Mouse (Mus musculus): ENCODE data around the gene Pmepa1. TPM values are rescaled to one million over a fixed set of nuclear protein-coding genes. Genes with fewer than 3 reads are reported as not detected.

Gene Pmepa1
- polyA plus RNA-seq, 1 experiment from 2014 or later, result 0.20 TPM

DNA sequence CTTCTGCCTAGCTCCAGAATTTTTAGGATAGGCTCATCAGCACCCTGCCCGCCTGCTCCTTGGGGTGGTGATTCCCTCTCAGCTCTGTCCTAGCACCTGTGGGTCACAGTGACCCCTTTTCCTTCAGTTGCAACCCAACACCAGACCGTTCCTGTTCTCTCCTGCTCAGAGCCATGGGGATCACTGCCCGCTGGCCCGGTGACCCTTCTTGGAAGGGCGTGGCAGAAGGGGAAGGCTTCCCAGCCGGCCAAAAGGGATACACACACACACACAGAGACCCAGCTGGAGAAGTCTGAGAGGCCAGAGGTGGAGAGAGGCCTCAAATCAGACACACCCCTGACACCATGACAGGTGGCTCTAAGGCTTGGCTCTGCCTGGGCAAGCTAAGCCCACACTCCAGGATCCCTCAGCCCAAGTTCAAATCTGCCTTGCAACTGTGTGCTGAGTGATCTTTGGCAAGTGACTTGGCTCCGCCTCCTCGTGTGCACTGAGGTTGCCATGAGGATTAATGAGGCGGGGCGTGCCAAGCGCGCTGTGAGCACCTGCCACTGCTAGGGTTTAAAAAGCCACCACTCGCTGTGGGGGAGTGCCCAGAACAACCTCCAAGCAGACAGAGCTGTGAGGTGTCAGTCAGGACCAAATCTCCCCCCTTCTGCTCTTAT lies 11.7 kb downstream of the Pmepa1 start:
- no peak for ATAC-seq (ENCODE audit: low read depth)
- no peak for DNase-seq
- H3K4me3 ChIP-seq (replicated peaks), result no peak overlapping the region
- 48% methylated on average over 13 of the region's 13 CpGs for WGBS (ENCODE audit: insufficient replicate concordance)
- no peaks in the 10 kb centered on the region for H3K9me3 ChIP-seq (replicated peaks)
- H3K27me3 ChIP-seq, result peaks cover 24% of the 10 kb centered on the region
- H3K36me3 ChIP-seq, result no peaks in the 10 kb centered on the region
- H3K4me2 ChIP-seq, result no peak overlapping the region
- H3K27ac ChIP-seq, result no peak overlapping the region
- no peak overlapping the region for H3K9ac ChIP-seq
- H3K4me1 ChIP-seq (replicated peaks), result no peaks in the 10 kb centered on the region

DNA sequence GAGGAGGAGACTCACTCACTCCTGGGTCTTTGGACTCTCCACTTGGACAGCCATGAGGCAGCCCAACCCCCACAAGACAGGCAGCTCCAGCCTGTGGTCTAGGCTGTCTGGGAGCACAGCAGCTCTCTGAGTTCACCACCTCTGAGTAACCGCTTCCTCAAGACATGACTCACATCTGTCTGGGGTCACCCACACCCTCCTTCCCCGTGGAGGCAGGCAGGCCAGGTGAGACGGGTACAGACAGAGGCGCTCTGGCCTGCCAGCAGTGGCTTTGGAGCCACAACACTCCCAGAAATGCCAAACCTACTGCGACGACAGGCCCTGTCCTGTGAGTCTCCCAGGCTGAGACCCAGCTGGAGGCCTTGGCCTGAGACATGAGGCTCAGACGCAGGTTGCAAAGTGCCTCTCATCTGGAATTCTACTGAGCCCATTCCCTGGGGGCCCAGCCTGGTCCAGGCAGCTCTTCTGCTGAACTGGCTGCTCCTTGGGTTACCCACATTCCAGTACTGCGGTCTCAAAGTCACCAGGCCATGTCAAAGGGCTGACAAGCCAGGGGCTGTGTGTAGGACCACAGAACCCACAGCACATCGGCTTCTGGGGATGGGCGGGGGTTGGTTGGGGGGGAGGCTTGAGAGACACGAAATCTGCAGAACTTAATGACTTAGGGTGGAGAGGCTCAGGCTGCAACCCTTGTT lies 12.6 kb downstream of the Pmepa1 start:
- WGBS (ENCODE audit: insufficient replicate concordance), result 28% methylated on average over 11 of the region's 11 CpGs
- H3K27ac ChIP-seq, result no peak overlapping the region
- no peak overlapping the region for H3K9ac ChIP-seq
- no peak for DNase-seq
- peaks cover 23% of the 10 kb centered on the region; the same call in 1 of the 2 replicates for H3K27me3 ChIP-seq
- H3K9me3 ChIP-seq (replicated peaks), result no peaks in the 10 kb centered on the region
- ATAC-seq (ENCODE audit: low read depth), result no peak
- no peaks in the 10 kb centered on the region for H3K4me1 ChIP-seq (replicated peaks)
- H3K4me3 ChIP-seq (replicated peaks), result no peak overlapping the region
- H3K36me3 ChIP-seq, result no peaks in the 10 kb centered on the region
- H3K4me2 ChIP-seq, result no peak overlapping the region

DNA sequence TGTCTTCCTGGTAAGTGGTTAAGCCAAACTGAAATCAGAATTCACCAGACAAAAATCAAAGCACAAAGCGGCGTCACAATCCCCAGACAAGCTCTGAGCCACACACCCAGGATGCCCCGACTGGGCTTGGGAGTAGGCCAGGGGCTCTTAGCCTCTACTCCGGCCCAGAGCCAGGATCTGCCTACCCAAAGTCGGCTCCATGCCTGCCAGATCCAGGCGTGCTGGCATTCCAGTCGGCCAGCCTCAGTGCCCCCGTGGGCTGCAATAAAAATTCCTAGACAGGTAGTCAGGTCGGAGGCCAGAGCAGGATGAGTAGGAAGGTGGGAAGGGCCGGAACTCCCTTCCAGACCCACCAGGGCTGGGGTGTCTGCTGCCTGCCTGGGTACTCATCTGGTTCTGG lies 14.8 kb downstream of the Pmepa1 start:
- WGBS (ENCODE audit: insufficient replicate concordance), result 67% methylated on average over 10 of the region's 10 CpGs
- no peak for DNase-seq
- H3K4me1 ChIP-seq (replicated peaks), result no peaks in the 10 kb centered on the region

DNA sequence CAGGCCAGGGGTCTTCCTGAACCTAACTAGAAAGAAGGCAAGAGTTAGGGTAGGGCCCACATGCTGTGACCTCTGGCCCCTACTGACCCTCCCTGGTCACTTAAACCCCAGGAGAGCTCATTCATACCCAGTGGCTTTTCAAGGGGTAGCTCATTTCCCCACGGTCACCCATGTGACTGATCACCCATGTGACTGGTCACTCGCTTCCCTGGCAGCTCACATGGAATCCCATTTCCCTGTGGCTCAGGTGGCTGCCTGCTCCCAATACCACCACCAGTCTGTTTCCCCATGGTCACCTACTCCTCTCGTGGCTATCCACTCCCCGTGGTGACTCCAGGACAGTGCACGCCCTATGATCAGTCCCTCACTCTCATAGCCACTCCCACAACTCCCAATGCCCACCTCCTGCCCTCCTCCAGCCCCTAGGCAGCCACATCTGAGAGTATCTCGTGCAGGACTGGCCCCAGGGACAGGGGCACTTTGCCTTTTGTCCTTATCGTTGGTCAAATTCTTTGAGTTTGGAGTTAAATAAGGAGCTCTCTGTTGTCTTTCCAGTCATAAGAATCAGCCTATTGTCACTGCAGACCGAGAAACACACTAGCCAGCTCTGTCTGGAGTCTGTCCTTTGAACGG lies 17.8 kb downstream of the Pmepa1 start:
- no peaks in the 10 kb centered on the region for H3K4me1 ChIP-seq (replicated peaks)
- no peaks in the 10 kb centered on the region for H3K36me3 ChIP-seq
- ATAC-seq (ENCODE audit: low read depth) (no peak), DNase-seq (no peak)
- no peak overlapping the region for H3K27ac ChIP-seq
- no peak overlapping the region for H3K4me3 ChIP-seq (replicated peaks)
- H3K9ac ChIP-seq, result no peak overlapping the region
- H3K9me3 ChIP-seq (replicated peaks), result no peaks in the 10 kb centered on the region
- WGBS (ENCODE audit: insufficient replicate concordance), result 46% methylated on average over 9 of the region's 9 CpGs
- H3K27me3 ChIP-seq, result no peaks in the 10 kb centered on the region
- no peak overlapping the region for H3K4me2 ChIP-seq

More for the DNA sequence above, 14.8 kb downstream of the Pmepa1 start:
- Histone ChIP-seq H3K4me2 (no peak overlapping the region), H3K9me3 (replicated peaks) (no peaks in the 10 kb centered on the region), H3K9ac (no peak overlapping the region), H3K27me3 (peaks cover 13% of the 10 kb centered on the region; the same call in 1 of the 2 replicates), H3K27ac (no peak overlapping the region), H3K36me3 (no peaks in the 10 kb centered on the region), H3K4me3 (replicated peaks) (no peak overlapping the region)
- no peak for ATAC-seq (ENCODE audit: low read depth)

DNA sequence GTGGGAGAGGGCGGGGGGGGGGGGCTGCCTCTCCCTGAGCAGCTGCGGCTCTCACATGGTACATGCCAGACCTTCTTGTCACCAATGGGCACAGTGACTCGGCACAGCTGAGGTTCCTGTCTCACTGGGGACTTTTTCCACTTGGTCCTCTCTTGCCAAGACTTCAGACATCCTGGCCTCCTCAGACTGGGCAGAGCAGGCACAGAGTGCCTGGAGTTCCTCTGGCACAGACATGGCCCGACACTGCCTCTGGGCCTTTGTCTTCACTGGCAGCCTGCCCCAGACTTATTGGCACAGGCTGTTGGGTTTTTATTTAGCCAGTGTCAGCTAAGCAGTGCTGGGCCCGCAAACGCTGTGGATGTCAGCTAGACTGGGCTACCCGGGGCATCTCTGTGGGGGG lies 18.7 kb downstream of the Pmepa1 start:
- H3K4me3 ChIP-seq (replicated peaks), result no peak overlapping the region
- H3K9ac ChIP-seq, result no peak overlapping the region
- H3K36me3 ChIP-seq, result no peaks in the 10 kb centered on the region
- DNase-seq, result no peak
- no peak overlapping the region for H3K4me2 ChIP-seq
- H3K9me3 ChIP-seq (replicated peaks), result no peaks in the 10 kb centered on the region
- WGBS (ENCODE audit: insufficient replicate concordance), result 43% methylated on average over 7 of the region's 7 CpGs
- no peaks in the 10 kb centered on the region for H3K27me3 ChIP-seq
- no peak overlapping the region for H3K27ac ChIP-seq
- no peak for ATAC-seq (ENCODE audit: low read depth)
- no peaks in the 10 kb centered on the region for H3K4me1 ChIP-seq (replicated peaks)

DNA sequence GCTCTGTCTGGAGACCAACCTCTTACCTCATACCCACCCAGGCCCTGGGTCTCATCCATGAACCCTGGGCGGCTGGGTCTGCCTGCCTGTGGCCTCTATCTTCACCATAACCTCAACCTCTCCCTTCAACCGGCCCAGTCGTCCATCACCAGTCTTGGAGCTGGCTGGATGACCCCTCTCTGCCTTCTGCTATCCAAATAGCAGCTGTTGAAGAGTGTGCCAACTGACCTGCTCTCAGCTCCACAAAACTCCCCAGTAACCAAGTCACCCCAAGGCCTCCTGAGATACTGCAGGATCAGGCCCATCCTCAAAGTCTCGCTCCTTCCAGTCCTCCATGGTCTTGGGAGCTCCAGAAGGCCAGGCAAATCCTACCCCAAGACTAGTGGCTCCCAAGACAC lies 19.8 kb downstream of the Pmepa1 start:
- Histone ChIP-seq H3K4me3 (replicated peaks) (no peak overlapping the region), H3K9ac (no peak overlapping the region), H3K36me3 (no peaks in the 10 kb centered on the region), H3K27me3 (no peaks in the 10 kb centered on the region), H3K27ac (no peak overlapping the region), H3K9me3 (replicated peaks) (no peaks in the 10 kb centered on the region), H3K4me2 (no peak overlapping the region), H3K4me1 (replicated peaks) (no peaks in the 10 kb centered on the region)
- ATAC-seq (ENCODE audit: low read depth), result no peak
- no peak for DNase-seq
- 37% methylated on average over 4 of the region's 4 CpGs for WGBS (ENCODE audit: insufficient replicate concordance)

DNA sequence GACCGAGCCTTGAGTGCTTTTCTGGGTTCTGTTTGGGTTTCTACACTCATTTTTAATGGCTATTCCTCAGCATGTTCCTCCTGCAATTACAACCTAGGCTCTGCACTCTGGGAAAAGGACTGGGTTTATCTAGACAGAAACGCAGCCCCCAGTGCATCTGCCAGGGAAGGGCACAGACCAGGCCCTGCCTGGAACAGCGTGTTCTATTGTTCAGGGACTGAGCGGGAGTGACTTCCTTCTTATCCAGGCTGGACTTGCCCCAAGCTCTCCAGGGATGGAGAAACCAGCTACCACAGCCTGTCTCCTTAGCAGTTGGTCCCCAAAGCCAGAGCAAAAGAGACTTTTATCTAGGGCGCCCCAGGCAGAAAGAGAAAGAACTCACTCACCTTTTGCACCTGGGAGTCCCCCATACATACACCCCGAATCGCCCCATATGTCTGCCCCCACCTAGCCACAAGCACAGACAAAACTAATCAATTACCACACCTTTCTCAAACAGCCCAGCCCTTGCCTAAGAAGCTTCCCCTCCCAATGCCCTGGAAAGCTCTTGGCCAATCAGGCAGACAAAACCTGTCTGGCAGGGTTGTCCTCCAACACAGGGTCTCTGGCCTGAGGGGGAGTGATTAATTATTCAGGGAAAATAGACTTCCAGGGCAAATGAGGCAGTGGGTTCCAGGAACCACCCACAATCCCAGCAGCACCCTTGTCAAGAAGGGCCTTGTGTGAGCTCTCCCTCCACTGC lies 20.4 kb downstream of the Pmepa1 start:
- H3K27ac ChIP-seq, result no peak overlapping the region
- H3K4me3 ChIP-seq (replicated peaks), result no peak overlapping the region
- no peak overlapping the region for H3K9ac ChIP-seq
- H3K4me2 ChIP-seq, result no peak overlapping the region
- DNase-seq, result no peak
- 64% methylated on average over 7 of the region's 7 CpGs for WGBS (ENCODE audit: insufficient replicate concordance)
- no peaks in the 10 kb centered on the region for H3K4me1 ChIP-seq (replicated peaks)
- no peaks in the 10 kb centered on the region for H3K36me3 ChIP-seq
- no peaks in the 10 kb centered on the region for H3K9me3 ChIP-seq (replicated peaks)
- no peaks in the 10 kb centered on the region for H3K27me3 ChIP-seq
- no peak for ATAC-seq (ENCODE audit: low read depth)

DNA sequence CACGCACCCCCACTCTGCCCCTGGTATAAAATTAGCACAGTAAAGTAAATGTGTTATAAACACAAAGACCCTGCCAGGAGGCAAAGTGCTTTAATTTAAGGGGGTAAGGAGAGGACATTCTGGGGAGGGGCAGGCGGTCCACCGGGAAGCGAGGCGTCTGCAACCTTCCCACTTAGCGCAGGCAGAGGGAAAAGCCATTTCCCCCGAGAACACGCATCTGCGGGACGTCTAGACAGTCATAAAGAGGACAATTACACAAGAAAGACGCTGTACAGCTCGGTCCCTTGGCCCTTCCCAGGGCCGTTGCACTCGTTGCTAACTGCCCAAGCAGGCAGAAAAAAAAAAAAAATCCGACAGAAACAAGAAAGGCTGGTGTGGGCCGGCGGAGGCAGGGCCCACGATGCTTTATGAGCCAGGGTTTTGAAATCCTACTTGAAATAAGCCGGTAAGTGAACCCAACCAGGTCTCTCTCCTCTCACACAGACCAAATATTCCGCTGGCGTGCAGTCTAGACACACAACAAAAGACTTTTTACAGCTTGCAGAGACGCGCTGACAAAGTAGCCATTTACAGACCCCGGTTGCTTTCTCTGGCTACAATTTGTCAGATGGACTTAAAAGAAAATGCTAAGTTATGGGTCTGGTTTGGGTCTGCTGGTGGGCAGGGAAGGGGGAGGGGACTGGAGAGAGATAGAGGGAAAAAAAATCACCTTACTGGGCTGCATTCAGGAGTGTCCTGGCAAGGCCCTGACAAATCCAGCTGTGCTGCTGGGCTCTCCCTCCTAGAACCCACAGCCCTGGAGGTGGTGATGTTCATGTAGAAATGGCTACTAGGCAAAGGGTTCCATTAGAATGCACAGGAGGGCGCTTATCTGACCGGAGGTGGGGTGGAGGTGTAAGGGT lies 22.3 kb downstream of the Pmepa1 start:
- Histone ChIP-seq H3K27ac (no peak overlapping the region), H3K9me3 (replicated peaks) (no peaks in the 10 kb centered on the region), H3K27me3 (no peaks in the 10 kb centered on the region), H3K36me3 (no peaks in the 10 kb centered on the region), H3K9ac (no peak overlapping the region), H3K4me1 (replicated peaks) (no peaks in the 10 kb centered on the region), H3K4me3 (replicated peaks) (no peak overlapping the region), H3K4me2 (no peak overlapping the region)
- ATAC-seq (ENCODE audit: low read depth) (no peak), DNase-seq (no peak)
- 55% methylated on average over 26 of the region's 26 CpGs for WGBS (ENCODE audit: insufficient replicate concordance)

DNA sequence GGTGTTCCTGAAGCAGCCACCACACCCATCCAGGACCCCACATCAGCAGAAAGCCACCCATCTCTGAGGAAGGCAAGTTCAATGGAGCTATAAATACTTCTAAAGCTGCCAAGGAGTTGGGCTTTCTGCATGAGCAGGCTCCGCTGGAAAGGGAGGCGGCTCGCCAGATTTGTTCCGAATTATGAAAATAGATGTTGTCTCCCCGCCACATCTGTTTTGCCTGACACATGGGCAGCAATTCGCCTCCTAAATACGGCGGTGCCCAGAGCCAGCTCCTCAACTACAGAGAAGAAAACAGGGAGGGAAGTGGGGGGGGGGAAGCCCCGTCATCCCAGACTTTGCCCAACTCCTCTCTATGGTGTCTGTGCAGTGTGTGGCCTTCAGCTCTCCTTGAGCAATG lies 24.7 kb downstream of the Pmepa1 start:
- no peak overlapping the region for H3K4me2 ChIP-seq
- no peaks in the 10 kb centered on the region for H3K4me1 ChIP-seq (replicated peaks)
- H3K27me3 ChIP-seq, result no peaks in the 10 kb centered on the region
- DNase-seq (no peak), ATAC-seq (ENCODE audit: low read depth) (no peak)
- H3K9ac ChIP-seq, result no peak overlapping the region
- H3K27ac ChIP-seq, result no peak overlapping the region
- no peak overlapping the region for H3K4me3 ChIP-seq (replicated peaks)
- 67% methylated on average over 9 of the region's 9 CpGs for WGBS (ENCODE audit: insufficient replicate concordance)
- no peaks in the 10 kb centered on the region for H3K9me3 ChIP-seq (replicated peaks)
- H3K36me3 ChIP-seq, result no peaks in the 10 kb centered on the region

DNA sequence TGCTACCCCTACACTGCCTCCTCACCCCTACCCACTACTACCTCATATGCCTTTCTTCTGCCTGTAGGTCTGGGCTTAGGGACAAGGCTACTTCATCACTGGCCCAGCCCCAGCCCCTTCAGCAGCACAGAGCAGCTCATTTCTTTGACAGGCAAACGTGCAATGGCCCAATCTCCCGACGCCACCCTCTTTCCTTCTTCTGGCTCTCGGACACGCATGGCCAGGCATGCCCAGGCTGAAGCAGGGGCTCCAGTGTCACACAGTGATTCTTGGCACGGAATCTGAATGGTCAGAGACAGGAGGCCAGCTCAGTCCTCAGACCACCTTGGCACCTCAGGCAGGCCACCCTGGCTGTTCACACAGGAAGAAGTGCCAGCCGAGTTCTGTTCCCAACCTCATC lies 25.2 kb downstream of the Pmepa1 start:
- Histone ChIP-seq H3K27me3 (no peaks in the 10 kb centered on the region), H3K27ac (no peak overlapping the region), H3K9ac (no peak overlapping the region), H3K9me3 (replicated peaks) (no peaks in the 10 kb centered on the region), H3K4me2 (no peak overlapping the region), H3K36me3 (no peaks in the 10 kb centered on the region), H3K4me3 (replicated peaks) (no peak overlapping the region), H3K4me1 (replicated peaks) (no peaks in the 10 kb centered on the region)
- ATAC-seq (ENCODE audit: low read depth) (no peak), DNase-seq (no peak)
- WGBS (ENCODE audit: insufficient replicate concordance), result 56% methylated on average over 7 of the region's 7 CpGs

Data from liver, embryonic 13.5 days (tissue).